Mouse (Mus musculus) hindbrain, embryonic 16.5 days (tissue): ENCODE measurements around the gene Ttn. TPM values are rescaled to one million over a fixed set of nuclear protein-coding genes. Genes with fewer than 3 reads are reported as not detected.

Experiments used
- ATAC-seq: fragments of 200-750 bp; cut with Nextera tagmentation; 2 replicates; pipeline ENCODE4 v1.8.0; 2017; ENCODE audit warnings: moderate TSS enrichment, moderate library complexity
- H3K27ac ChIP-seq: fragments of 300-500 bp; sonication (generic); 2 replicates; pipeline ENCODE4 v1.5.1; 2014; ENCODE audit warnings: low read depth, mild to moderate bottlenecking, control low read depth, low read length, moderate library complexity
- H3K27me3 ChIP-seq: fragments of 300-500 bp; sonication (generic); replicated peaks from 2 replicates; pipeline ENCODE4 v1.6.1; 2014; ENCODE audit warnings: low read length; ENCODE audit not compliant: control insufficient read depth, insufficient read depth
- H3K36me3 ChIP-seq: fragments of 300-500 bp; sonication (generic); 2 replicates; pipeline ENCODE4 v1.6.1; 2014; ENCODE audit warnings: mild to moderate bottlenecking, low read length, moderate library complexity, mixed read lengths; ENCODE audit not compliant: control insufficient read depth, insufficient read depth
- H3K4me1 ChIP-seq: fragments of 300-500 bp; sonication (generic); 2 replicates; pipeline ENCODE4 v1.6.1; 2014; ENCODE audit warnings: low read depth, low read length; ENCODE audit not compliant: control insufficient read depth, insufficient read depth
- H3K4me2 ChIP-seq: fragments of 300-500 bp; sonication (generic); 2 replicates; pipeline ENCODE4 v1.6.1; 2014; ENCODE audit warnings: mild to moderate bottlenecking, low read length, control low read depth, moderate library complexity
- H3K4me3 ChIP-seq: fragments of 300-500 bp; sonication (generic); 2 replicates; pipeline ENCODE4 v1.5.1; 2014; ENCODE audit warnings: mild to moderate bottlenecking, low read length, control low read depth, moderate library complexity
- H3K9ac ChIP-seq: fragments of 300-500 bp; sonication (generic); 2 replicates; pipeline ENCODE4 v1.6.1; 2014; ENCODE audit warnings: low read depth, mild to moderate bottlenecking, control low read depth, low read length, moderate library complexity
- H3K9me3 ChIP-seq: fragments of 300-500 bp; sonication (generic); 2 replicates; pipeline ENCODE4 v1.6.1; 2014; ENCODE audit warnings: mild to moderate bottlenecking, low read length, moderate library complexity; ENCODE audit not compliant: control insufficient read depth
- whole genome bisulfite sequencing: fragments of 180-500 bp; shearing (Covaris S2); extraction: QIAGEN DNeasy Blood & Tissue Kit; methylation state at CpG from one replicate; pipeline ENCODE4 v1.1.7; 2014; 5-methylcytosine and 5-hydroxymethylcytosine counted together
- polyA plus RNA-seq: library from polyadenylated mRNA; unstranded; fragments of >200 nt; fragmentation: Nextera tagmentation; extraction: Ambion mirVana; gene quantifications from 2 replicates; pipeline ENCODE4 v1.2.1, GENCODE M21; 2015

Ttn gene
- polyA plus RNA-seq, 1 experiment from 2014 or later, result 0.41 TPM

GRCm38 (mm10) chr2:76749341-76750110 is 232.8 kb downstream of the Ttn start:
- Histone ChIP-seq H3K4me1 (no peaks in the 10 kb centered on the region), H3K36me3 (no peaks in the 10 kb centered on the region), H3K27me3 (no peaks in the 10 kb centered on the region), H3K9me3 (peaks cover 39% of the 10 kb centered on the region), H3K4me3 (no peak overlapping the region), H3K27ac (no peak overlapping the region), H3K4me2 (no peak overlapping the region), H3K9ac (no peak overlapping the region)
- 93% methylated on average over 21 of the region's 21 CpGs for WGBS
- no peak for ATAC-seq

GRCm38 (mm10) chr2:76748696-76749095 is 233.7 kb downstream of the Ttn start:
- H3K27ac ChIP-seq, result no peak overlapping the region
- no peaks in the 10 kb centered on the region for H3K27me3 ChIP-seq
- ATAC-seq, result no peak
- WGBS, result 95% methylated on average over 14 of the region's 14 CpGs
- H3K36me3 ChIP-seq, result no peaks in the 10 kb centered on the region
- no peak overlapping the region for H3K4me2 ChIP-seq
- no peak overlapping the region for H3K9ac ChIP-seq
- peaks cover 39% of the 10 kb centered on the region for H3K9me3 ChIP-seq
- H3K4me1 ChIP-seq, result no peaks in the 10 kb centered on the region
- no peak overlapping the region for H3K4me3 ChIP-seq

DNA sequence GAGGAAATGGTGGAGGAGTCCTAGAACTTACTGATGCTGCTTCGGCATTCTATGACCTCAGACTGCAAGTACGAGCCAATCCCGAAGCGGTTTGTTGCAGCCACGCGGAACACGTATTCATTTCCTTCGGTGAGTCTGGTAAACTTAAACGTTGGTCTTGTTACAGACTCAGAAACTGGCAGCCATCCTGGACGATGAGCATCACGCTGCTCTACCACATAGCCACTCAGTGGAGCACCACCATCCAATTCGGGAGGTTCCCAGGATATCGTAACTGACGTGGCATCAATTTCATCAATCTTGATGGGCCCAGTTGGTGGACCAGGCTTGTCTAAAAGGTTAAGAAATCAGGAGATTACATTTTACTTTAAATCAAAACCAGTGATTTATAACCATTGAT is 262.7 kb downstream of the Ttn start:
- Histone ChIP-seq H3K4me3 (no peak overlapping the region), H3K36me3 (peaks cover 51% of the 10 kb centered on the region), H3K27ac (no peak overlapping the region), H3K9ac (no peak overlapping the region), H3K9me3 (peaks cover 49% of the 10 kb centered on the region), H3K27me3 (no peaks in the 10 kb centered on the region), H3K4me1 (no peaks in the 10 kb centered on the region), H3K4me2 (no peak overlapping the region)
- 98% methylated on average over 14 of the region's 14 CpGs for WGBS
- ATAC-seq, result no peak

DNA sequence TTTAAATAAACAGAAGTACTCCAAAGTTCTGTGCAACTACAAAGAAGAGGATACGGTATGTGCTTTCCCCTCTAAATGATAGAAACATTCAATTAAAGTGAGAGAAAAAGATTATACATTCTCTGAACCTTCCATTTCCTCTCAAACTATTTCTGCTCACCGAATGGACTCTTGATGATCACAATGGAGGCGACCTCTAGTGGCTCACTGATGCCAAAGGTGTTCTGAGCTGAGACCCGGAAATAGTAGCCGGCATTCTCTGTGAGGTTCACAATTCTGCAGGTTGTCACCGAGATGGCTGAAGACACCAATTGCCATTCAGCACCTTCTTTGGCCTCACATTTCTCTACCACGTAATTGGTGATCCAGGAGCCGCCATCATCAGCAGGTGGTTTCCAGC is 267.4 kb downstream of the Ttn start:
- H3K4me2 ChIP-seq, result no peak overlapping the region
- no peak overlapping the region for H3K9ac ChIP-seq
- H3K27me3 ChIP-seq, result no peaks in the 10 kb centered on the region
- ATAC-seq, result no peak
- peaks cover 73% of the 10 kb centered on the region for H3K9me3 ChIP-seq
- H3K36me3 ChIP-seq, result peaks cover 69% of the 10 kb centered on the region
- 73% methylated on average over 8 of the region's 8 CpGs for WGBS
- H3K27ac ChIP-seq, result no peak overlapping the region
- no peaks in the 10 kb centered on the region for H3K4me1 ChIP-seq
- H3K4me3 ChIP-seq, result no peak overlapping the region

- no peak overlapping the region for H3K4me3 ChIP-seq
- no peak overlapping the region for H3K4me2 ChIP-seq
- no peak for ATAC-seq
- H3K9me3 ChIP-seq, result peaks cover 38% of the 10 kb centered on the region
- H3K9ac ChIP-seq, result no peak overlapping the region
- H3K36me3 ChIP-seq, result peaks cover 32% of the 10 kb centered on the region
- H3K4me1 ChIP-seq, result no peaks in the 10 kb centered on the region
- no peak overlapping the region for H3K27ac ChIP-seq
- WGBS, result 94% methylated on average over 3 of the region's 3 CpGs
- H3K27me3 ChIP-seq, result no peaks in the 10 kb centered on the region
Measured at GRCm38 (mm10) chr2:76708512-76708911, 273.8 kb downstream of the Ttn start.

DNA sequence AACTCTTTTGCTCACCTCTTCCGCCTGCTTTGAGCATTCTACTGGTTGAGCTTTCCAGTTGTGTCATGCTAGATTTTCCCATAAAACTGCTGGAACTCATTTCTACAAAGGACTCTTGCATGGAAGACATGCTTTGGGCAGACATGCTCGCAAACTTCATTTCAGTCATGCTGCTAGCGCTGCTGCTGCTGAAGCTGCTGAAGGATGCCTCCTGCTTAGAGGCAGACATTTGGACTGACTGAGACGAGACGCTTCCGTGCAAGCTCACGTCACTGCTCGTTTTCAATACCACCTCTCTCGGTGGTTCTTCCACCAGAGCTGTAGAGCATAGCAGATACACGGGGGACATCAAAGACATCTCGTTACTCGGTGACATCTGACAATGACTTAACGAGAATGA is 276.7 kb downstream of the Ttn start:
- Histone ChIP-seq H3K9me3 (peaks cover 14% of the 10 kb centered on the region), H3K27ac (no peak overlapping the region), H3K27me3 (no peaks in the 10 kb centered on the region), H3K4me1 (no peaks in the 10 kb centered on the region), H3K4me2 (no peak overlapping the region), H3K36me3 (peaks cover 12% of the 10 kb centered on the region), H3K4me3 (no peak overlapping the region), H3K9ac (no peak overlapping the region)
- ATAC-seq, result no peak
- WGBS, result 92% methylated on average over 13 of the region's 13 CpGs

GRCm38 (mm10) chr2:76702751-76703150 is 279.6 kb downstream of the Ttn start:
- no peaks in the 10 kb centered on the region for H3K27me3 ChIP-seq
- H3K4me2 ChIP-seq, result no peak overlapping the region
- no peaks in the 10 kb centered on the region for H3K36me3 ChIP-seq
- no peaks in the 10 kb centered on the region for H3K9me3 ChIP-seq
- H3K4me1 ChIP-seq, result no peaks in the 10 kb centered on the region
- H3K4me3 ChIP-seq, result no peak overlapping the region
- ATAC-seq, result no peak
- H3K27ac ChIP-seq, result no peak overlapping the region
- no peak overlapping the region for H3K9ac ChIP-seq
- WGBS, result 85% methylated on average over 5 of the region's 5 CpGs

DNA sequence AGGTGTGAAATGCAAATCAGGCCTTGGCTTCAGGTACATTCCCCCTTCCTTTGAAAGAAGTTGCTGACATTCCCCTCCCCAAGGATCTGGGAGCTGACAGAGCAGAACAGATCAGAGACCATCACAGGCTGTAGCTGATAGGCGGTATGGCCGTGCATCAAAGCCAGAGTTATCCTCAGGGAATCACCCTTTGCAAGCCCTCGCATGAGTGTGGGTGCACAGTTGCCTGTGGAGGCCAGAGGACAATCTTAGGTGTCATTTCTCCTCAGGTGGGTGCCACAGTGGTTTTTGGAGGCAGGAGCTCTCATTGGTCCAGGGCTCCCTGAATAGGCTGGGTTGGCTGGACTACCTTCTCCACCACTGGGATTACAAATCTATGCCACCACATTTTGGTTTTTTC is 280.2 kb downstream of the Ttn start:
- Histone ChIP-seq H3K4me3 (no peak overlapping the region), H3K27ac (no peak overlapping the region), H3K4me2 (no peak overlapping the region), H3K9ac (no peak overlapping the region), H3K36me3 (no peaks in the 10 kb centered on the region), H3K27me3 (no peaks in the 10 kb centered on the region), H3K9me3 (no peaks in the 10 kb centered on the region), H3K4me1 (no peaks in the 10 kb centered on the region)
- 92% methylated on average over 3 of the region's 3 CpGs for WGBS
- ATAC-seq, result no peak

DNA sequence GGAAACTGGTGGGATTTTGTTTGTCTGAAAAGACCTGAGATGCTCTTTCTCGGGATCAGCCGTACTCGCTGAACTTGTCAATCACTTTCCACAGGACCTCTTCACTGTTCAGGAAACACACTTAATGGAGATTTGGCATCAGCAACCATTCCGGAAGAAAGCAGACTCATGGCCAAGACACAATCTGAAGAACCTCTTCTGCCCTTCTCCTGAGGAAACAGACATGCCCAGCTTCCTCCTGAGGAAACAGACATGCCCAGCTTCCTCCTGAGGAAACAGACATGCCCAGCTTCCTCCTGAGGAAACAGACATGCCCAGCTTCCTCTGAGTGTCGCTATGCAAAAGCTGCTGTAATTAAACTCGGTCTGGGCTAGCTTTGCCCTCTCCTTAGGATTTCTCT is 287.1 kb downstream of the Ttn start:
- Histone ChIP-seq H3K9ac (no peak overlapping the region), H3K27ac (no peak overlapping the region), H3K4me1 (no peaks in the 10 kb centered on the region), H3K9me3 (no peaks in the 10 kb centered on the region), H3K4me3 (no peak overlapping the region), H3K4me2 (no peak overlapping the region), H3K36me3 (peaks cover 12% of the 10 kb centered on the region), H3K27me3 (no peaks in the 10 kb centered on the region)
- no peak for ATAC-seq
- 89% methylated on average over 6 of the region's 6 CpGs for WGBS
